ENCODE assay signal across 26 mouse cellular contexts in genomic region chr8:7108849-7109248, GRCm38 (mm10).
DNase-seq lines count a peak whose midpoint lies in the region; ATAC-seq and TF ChIP-seq lines count a peak whose summit lies in the region.
"Had no signal": no experiment of that assay in that cellular context is flagged by ENCODE, and none has a peak within 500 bp of the region (broad histone marks: within the 10 kb centered on the region; RNA-seq: fewer than 3 reads in every experiment).

No protein-coding gene starts in this region.

- H3K27me3 ChIP-seq in forebrain, embryonic 14.5 days (replicated peaks; ENCODE audit: control insufficient read depth, insufficient read depth, low read length) = no peaks in the 10 kb centered on the region
- no peaks in the 10 kb centered on the region for H3K27me3 ChIP-seq in forebrain, embryonic 11.5 days (ENCODE audit: control insufficient read depth, insufficient read depth, low read length)
- no peaks in the 10 kb centered on the region for H3K27me3 ChIP-seq in forebrain, postnatal 0 days (ENCODE audit: insufficient read depth, low read length)
- H3K27me3 ChIP-seq: embryonic facial prominence, embryonic 12.5 days; heart, embryonic 12.5 days; heart, embryonic 15.5 days; hindbrain, embryonic 13.5 days; intestine, embryonic 15.5 days had no signal

- no peaks in the 10 kb centered on the region for H3K9me3 ChIP-seq in forebrain, embryonic 14.5 days (replicated peaks; ENCODE audit: control insufficient read depth, low read length)
- H3K9me3 ChIP-seq in forebrain, embryonic 11.5 days (ENCODE audit: control insufficient read depth, low read length) = no peaks in the 10 kb centered on the region
- H3K9me3 ChIP-seq in forebrain, postnatal 0 days (ENCODE audit: low read length) = no peaks in the 10 kb centered on the region
- H3K9me3 ChIP-seq: embryonic facial prominence, embryonic 12.5 days; heart, embryonic 15.5 days; hindbrain, embryonic 10.5 days; hindbrain, embryonic 13.5 days; intestine, embryonic 15.5 days had no signal

- DNase-seq in embryo, embryonic 11 days = peak; percentile 17
- DNase-seq in embryo, embryonic 9.5 days (ENCODE audit: extremely low spot score) = no peak
- peak; percentile 67 for DNase-seq in forebrain, embryonic 14.5 days (ENCODE audit: low spot score)
- no peak for DNase-seq in forebrain, embryonic 11.5 days (ENCODE audit: low spot score)
- DNase-seq in brain, adult 2 months (ENCODE audit: low read depth, low spot score) = peak; percentile 1
- DNase-seq in forebrain, postnatal 0 days = peak; percentile 21
- no peak for DNase-seq in frontal cortex, postnatal 14 days (ENCODE audit: low spot score in 2 of 2)
- DNase-seq in layer of hippocampus, adult 8-10 months (ENCODE audit: low spot score in 2 of 2) = no peak
- DNase-seq: adrenal gland, postnatal 14 days; cerebellum, adult 18-20 months; cerebellum, adult 9-10 months; cerebellum, postnatal 25 days; gastrocnemius, postnatal 25 days; heart, adult 18-20 months; heart, postnatal 10 days; heart, postnatal 36 days; kidney, adult 11 months; kidney, adult 8-10 months had no signal

- H3K9ac ChIP-seq in forebrain, embryonic 14.5 days (ENCODE audit: low read length) = no peak overlapping the region
- no peak overlapping the region for H3K9ac ChIP-seq in forebrain, embryonic 11.5 days (ENCODE audit: low read length)
- no peak overlapping the region for H3K9ac ChIP-seq in forebrain, postnatal 0 days
- H3K9ac ChIP-seq: embryonic facial prominence, embryonic 12.5 days; heart, embryonic 12.5 days; heart, embryonic 15.5 days; hindbrain, embryonic 13.5 days; intestine, embryonic 15.5 days had no signal

- H3K4me1 ChIP-seq in forebrain, embryonic 14.5 days (ENCODE audit: control insufficient read depth, insufficient read depth, low read length) = no peaks in the 10 kb centered on the region
- no peaks in the 10 kb centered on the region for H3K4me1 ChIP-seq in forebrain, embryonic 11.5 days (replicated peaks; ENCODE audit: control insufficient read depth, insufficient read depth, low read length)
- H3K4me1 ChIP-seq in forebrain, postnatal 0 days (ENCODE audit: insufficient read depth) = no peaks in the 10 kb centered on the region
- H3K4me1 ChIP-seq: embryonic facial prominence, embryonic 12.5 days; heart, embryonic 12.5 days; heart, embryonic 15.5 days; hindbrain, embryonic 10.5 days; hindbrain, embryonic 13.5 days; intestine, embryonic 15.5 days had no signal

- 0 out of 2 replicates have a peak overlapping the region, but pooled peaks have one; percentile 39 for H3K27ac ChIP-seq in forebrain, embryonic 14.5 days (ENCODE audit: low read depth, low read length)
- no peak overlapping the region for H3K27ac ChIP-seq in forebrain, embryonic 11.5 days (ENCODE audit: low read depth, low read length)
- no peak overlapping the region for H3K27ac ChIP-seq in forebrain, postnatal 0 days (ENCODE audit: low read depth, low read length)
- H3K27ac ChIP-seq: embryonic facial prominence, embryonic 12.5 days; heart, embryonic 15.5 days; hindbrain, embryonic 10.5 days; hindbrain, embryonic 13.5 days; intestine, embryonic 15.5 days had no signal

- H3K4me3 ChIP-seq in forebrain, embryonic 14.5 days (ENCODE audit: low read depth, low read length) = no peak overlapping the region
- no peak overlapping the region for H3K4me3 ChIP-seq in forebrain, embryonic 11.5 days (ENCODE audit: low read depth, low read length)
- no peak overlapping the region for H3K4me3 ChIP-seq in forebrain, postnatal 0 days (ENCODE audit: low read depth, low read length)
- H3K4me3 ChIP-seq: embryonic facial prominence, embryonic 12.5 days; erythroblast, embryonic 14.5 days; heart, embryonic 12.5 days; heart, embryonic 15.5 days; hindbrain, embryonic 10.5 days; hindbrain, embryonic 13.5 days; intestine, embryonic 15.5 days had no signal

- no peak for TF ChIP-seq CTCF in forebrain, postnatal 0 days (IDR thresholded peaks at IDR 0.05; ENCODE audit: low read depth)

- no peak overlapping the region for H3K4me2 ChIP-seq in forebrain, embryonic 14.5 days (ENCODE audit: low read length)
- no peak overlapping the region for H3K4me2 ChIP-seq in forebrain, embryonic 11.5 days (ENCODE audit: low read depth, low read length, severe bottlenecking)
- no peak overlapping the region for H3K4me2 ChIP-seq in forebrain, postnatal 0 days (ENCODE audit: low read depth)
- H3K4me2 ChIP-seq: embryonic facial prominence, embryonic 12.5 days; heart, embryonic 12.5 days; heart, embryonic 15.5 days; hindbrain, embryonic 13.5 days; intestine, embryonic 15.5 days had no signal

- peak; percentile 75; the same call in 1 of the 2 replicates for ATAC-seq in forebrain, embryonic 14.5 days
- no peak for ATAC-seq in forebrain, embryonic 11.5 days (replicated peaks; ENCODE audit: low FRiP score)
- ATAC-seq in forebrain, postnatal 0 days = no peak
- ATAC-seq: hindbrain, embryonic 16.5 days; intestine, embryonic 15.5 days had no signal

- H3K36me3 ChIP-seq in forebrain, embryonic 14.5 days (ENCODE audit: control insufficient read depth, insufficient read depth, low read length) = no peaks in the 10 kb centered on the region
- H3K36me3 ChIP-seq in forebrain, embryonic 11.5 days (ENCODE audit: control insufficient read depth, insufficient read depth, low read length) = no peaks in the 10 kb centered on the region
- no peaks in the 10 kb centered on the region for H3K36me3 ChIP-seq in forebrain, postnatal 0 days (ENCODE audit: insufficient read depth)
- H3K36me3 ChIP-seq: embryonic facial prominence, embryonic 12.5 days; heart, embryonic 12.5 days; heart, embryonic 15.5 days; hindbrain, embryonic 10.5 days; hindbrain, embryonic 13.5 days; intestine, embryonic 15.5 days had no signal

Comparison
In these comparisons a context has a peak if more than half of its experiments do, and no peak if none do; other contexts are left out.
1. DNase-seq: peak in embryo, embryonic 11 days (single experiment), forebrain, embryonic 14.5 days (single experiment), brain, adult 2 months (single experiment) and forebrain, postnatal 0 days (single experiment); none in embryo, embryonic 9.5 days (single experiment), forebrain, embryonic 11.5 days (single experiment), frontal cortex, postnatal 14 days (0 of 2) and layer of hippocampus, adult 8-10 months (0 of 2).